Mouse (Mus musculus) kidney, adult 2 months (tissue): ENCODE results near the gene Prr13.

ENCODE experiments used
- CTCF ChIP-seq: fragments of 200-500 bp; conservative IDR thresholded peaks from 2 replicates; pipeline ENCODE4 v1.5.1; 2011; ENCODE audit warnings: low read depth, mild to moderate bottlenecking, control low read depth, low read length, moderate library complexity, mixed read lengths; ENCODE audit not compliant: insufficient read depth, insufficient read length
- POLR2A ChIP-seq: fragments of 200-500 bp; IDR thresholded peaks from one replicate; pipeline ENCODE4 v1.6.1; 2011; ENCODE audit warnings: low read depth, low read length, control low read depth

- TF ChIP-seq CTCF (no peak), POLR2A (no peak)
Measured at GRCm38 (mm10) chr15:102420986-102421385, 37.8 kb upstream of the Prr13 start.
